In the genomic region with DNA sequence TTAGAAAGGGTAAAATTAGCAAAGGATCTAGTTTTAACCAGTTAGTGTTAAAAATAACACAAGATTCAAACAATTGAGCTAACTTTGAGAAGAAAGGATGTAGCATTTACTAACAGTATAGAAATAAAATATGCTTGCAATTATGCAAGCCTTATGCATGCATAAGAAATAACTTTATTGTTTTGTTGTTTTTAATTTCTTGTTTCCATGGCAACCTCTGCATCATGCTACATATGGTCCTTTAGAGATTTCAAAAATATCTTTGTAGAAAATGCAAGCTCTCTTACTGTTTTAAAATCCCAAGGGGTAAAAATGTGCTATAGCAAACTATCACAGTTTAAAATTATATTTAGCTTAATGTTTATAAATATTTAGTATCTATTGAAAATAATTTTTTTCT, we compare ENCODE assay signal across 16 mouse cellular contexts.
"Had no signal": no experiment of that assay in that cellular context is flagged by ENCODE, and none has a peak within 500 bp of the region (broad histone marks: within the 10 kb centered on the region; RNA-seq: fewer than 3 reads in every experiment).

No protein-coding gene starts in this region.

- H3K27ac ChIP-seq: kidney, postnatal 0 days; limb, embryonic 15.5 days; liver, embryonic 12.5 days; midbrain, embryonic 10.5 days; neural tube, embryonic 12.5 days; stomach, embryonic 15.5 days had no signal

- H3K9ac ChIP-seq: limb, embryonic 15.5 days; liver, embryonic 12.5 days; lung, embryonic 14.5 days; neural tube, embryonic 12.5 days; stomach, embryonic 15.5 days had no signal

- H3K27me3 ChIP-seq: limb, embryonic 15.5 days; liver, embryonic 12.5 days; neural tube, embryonic 12.5 days; stomach, embryonic 15.5 days had no signal

- H3K4me3 ChIP-seq: limb, embryonic 15.5 days; liver, embryonic 12.5 days; midbrain, embryonic 10.5 days; myocyte; neural tube, embryonic 12.5 days; stomach, embryonic 15.5 days had no signal

- DNase-seq: kidney, adult 9 months; kidney, postnatal 36 days; layer of hippocampus, adult 9-11 months; layer of hippocampus, postnatal 36 days; lung, embryonic 14.5 days; lung, postnatal 10 days; lung, postnatal 4 days; retina, postnatal 1 day; right cerebral cortex, postnatal 4 days had no signal

- H3K4me2 ChIP-seq: limb, embryonic 15.5 days; liver, embryonic 12.5 days; lung, embryonic 14.5 days; neural tube, embryonic 12.5 days; stomach, embryonic 15.5 days had no signal

- H3K9me3 ChIP-seq: limb, embryonic 15.5 days; liver, embryonic 12.5 days; midbrain, embryonic 10.5 days; neural tube, embryonic 12.5 days; stomach, embryonic 15.5 days had no signal

- H3K36me3 ChIP-seq: limb, embryonic 15.5 days; liver, embryonic 12.5 days; midbrain, embryonic 10.5 days; neural tube, embryonic 12.5 days; stomach, embryonic 15.5 days had no signal

- H3K4me1 ChIP-seq: limb, embryonic 15.5 days; liver, embryonic 12.5 days; midbrain, embryonic 10.5 days; neural tube, embryonic 12.5 days; stomach, embryonic 15.5 days had no signal

- ATAC-seq: liver, embryonic 12.5 days had no signal
